Mouse (Mus musculus): Measurements from ENCODE around the gene Lpp.

- TF ChIP-seq CTCF (IDR thresholded peaks at IDR 0.05; ENCODE audit: low read depth, low read length): no peak
- no peak for TF ChIP-seq TAL1 (conservative IDR thresholded peaks at IDR 0.05; ENCODE audit: low read depth, low read length)
- no peak for TF ChIP-seq POLR2AphosphoS5 (IDR thresholded peaks at IDR 0.05; ENCODE audit: insufficient replicate concordance, low read depth, low read length)
- no peak for TF ChIP-seq GATA1 (IDR thresholded peaks at IDR 0.05; ENCODE audit: borderline replicate concordance, low read length)
Observed at GRCm38 (mm10) chr16:24737362-24738057, 344.2 kb downstream of the Lpp start.
